Mouse (Mus musculus) cerebellum, adult 9-10 months (tissue): ENCODE results near the gene Cyp2c23.

Experiments used
- DNase-seq: peaks from one replicate; pipeline ENCODE4 v3.0.0; 2022

Cyp2c23 gene

GRCm38 (mm10) chr19:43965496-43966085, 63.4 kb downstream of the Cyp2c23 start:
- no peak for DNase-seq

- no peak for DNase-seq
Observed at GRCm38 (mm10) chr19:43962795-43963194, 66.2 kb downstream of the Cyp2c23 start.

- no peak for DNase-seq
Observed at GRCm38 (mm10) chr19:43961185-43961584, 67.8 kb downstream of the Cyp2c23 start.

GRCm38 (mm10) chr19:43960014-43960413, 69.0 kb downstream of the Cyp2c23 start:
- DNase-seq, result no peak

- DNase-seq, result peak; percentile 60
Observed at GRCm38 (mm10) chr19:43959162-43959561, 69.8 kb downstream of the Cyp2c23 start.

- no peak for DNase-seq
Observed at GRCm38 (mm10) chr19:43957881-43958280, 71.1 kb downstream of the Cyp2c23 start.

- DNase-seq, result no peak
Observed at GRCm38 (mm10) chr19:43957402-43957801, 71.6 kb downstream of the Cyp2c23 start.

GRCm38 (mm10) chr19:43955266-43955665, 73.7 kb downstream of the Cyp2c23 start:
- DNase-seq, result no peak
